In genomic region chr2:34368396-34368795, GRCm38 (mm10) we compare ENCODE assay signal across 7 mouse cellular contexts. TPM values are rescaled to one million over a fixed set of nuclear protein-coding genes. Genes with fewer than 3 reads are reported as not detected.
DNase-seq lines count a peak whose midpoint lies in the region; ATAC-seq and TF ChIP-seq lines count a peak whose summit lies in the region.

No protein-coding gene starts in this region.

- H3K4me2 ChIP-seq in lung, embryonic 16.5 days (ENCODE audit: low read depth, low read length) = peak overlapping the region; percentile 41
- peak overlapping the region; percentile 18; the same call in 1 of the 2 replicates for H3K4me2 ChIP-seq in heart, postnatal 0 days (ENCODE audit: low read depth, low read length)

- no peak for TF ChIP-seq CTCF in heart, postnatal 0 days (IDR thresholded peaks at IDR 0.05; ENCODE audit: low read depth)

- H3K4me3 ChIP-seq in lung, embryonic 16.5 days (ENCODE audit: low read length) = 0 out of 2 replicates have a peak overlapping the region, but pooled peaks have one; percentile 5
- H3K4me3 ChIP-seq in heart, postnatal 0 days (ENCODE audit: low read depth, low read length) = no peak overlapping the region

- 16% methylated on average over 6 of the region's 6 CpGs for WGBS in lung, embryonic 16.5 days
- 24% methylated on average over 6 of the region's 6 CpGs for WGBS in heart, postnatal 0 days

- no peak for TF ChIP-seq EP300 in heart, postnatal 0 days (IDR thresholded peaks at IDR 0.05; ENCODE audit: low read depth)

- peak overlapping the region; percentile 37; the same call in 1 of the 2 replicates for H3K9ac ChIP-seq in lung, embryonic 16.5 days (ENCODE audit: low read length)
- H3K9ac ChIP-seq in heart, postnatal 0 days (replicated peaks; ENCODE audit: low read depth, low read length) = no peak overlapping the region

- H3K9me3 ChIP-seq in lung, embryonic 16.5 days (ENCODE audit: control insufficient read depth, low read length) = no peaks in the 10 kb centered on the region
- H3K9me3 ChIP-seq in heart, postnatal 0 days (replicated peaks; ENCODE audit: control insufficient read depth, low read length) = no peaks in the 10 kb centered on the region

- no peaks in the 10 kb centered on the region for H3K27me3 ChIP-seq in lung, embryonic 16.5 days (ENCODE audit: control insufficient read depth, insufficient read depth, low read depth, low read length)
- H3K27me3 ChIP-seq in heart, postnatal 0 days (ENCODE audit: control insufficient read depth, insufficient read depth, low read length) = no peaks in the 10 kb centered on the region

- H3K36me3 ChIP-seq in lung, embryonic 16.5 days (ENCODE audit: control insufficient read depth, insufficient read depth, low read length) = no peaks in the 10 kb centered on the region
- no peaks in the 10 kb centered on the region for H3K36me3 ChIP-seq in heart, postnatal 0 days (replicated peaks; ENCODE audit: control insufficient read depth, insufficient read depth, low read length)

- H3K4me1 ChIP-seq in lung, embryonic 16.5 days (replicated peaks; ENCODE audit: control insufficient read depth, insufficient read depth, low read length) = peaks cover 16% of the 10 kb centered on the region
- H3K4me1 ChIP-seq in heart, postnatal 0 days (ENCODE audit: control insufficient read depth, insufficient read depth) = peaks cover 10% of the 10 kb centered on the region; the same call in 1 of the 2 replicates

- ATAC-seq in lung, embryonic 16.5 days (ENCODE audit: low read depth) = no peak
- no peak for ATAC-seq in heart, postnatal 0 days (ENCODE audit: insufficient read depth, low read depth)
- ATAC-seq in CD4-positive, CD25-positive, alpha-beta regulatory T cell, adult 4 months = no peak

- H3K27ac ChIP-seq in lung, embryonic 16.5 days (ENCODE audit: low read length) = peak overlapping the region; percentile 18; the same call in 1 of the 2 replicates
- H3K27ac ChIP-seq in heart, postnatal 0 days (ENCODE audit: low read depth) = no peak overlapping the region

- intact Hi-C loops in gastrocnemius, postnatal 36 days (cut with DNase I) = no loop called here

- DNase-seq in lung, postnatal 25 days (ENCODE audit: low spot score) = no peak
- DNase-seq in heart, postnatal 0 days (ENCODE audit: low spot score) = no peak
- DNase-seq in lung, postnatal 36 days = peak; percentile 25
- no peak for DNase-seq in thymus, adult 18-20 months
- DNase-seq in gastrocnemius, postnatal 36 days = no peak

RNA-seq across cellular contexts. Expression of gene Pbx3, which starts 4.5 kb away (rescaled TPM):
- polyA plus RNA-seq in lung, embryonic 16.5 days (2015; fragmentation: Nextera tagmentation; extraction: Ambion mirVana) = 24.2 and 25.1 TPM in 2 replicates
- 22.0 and 34.3 TPM in 2 replicates for total RNA-seq in heart, postnatal 0 days (2014; rRNA removed; ENCODE audit: low replicate concordance)
- 10.2 and 11.4 TPM in 2 replicates for polyA plus RNA-seq in heart, postnatal 0 days (2015; fragmentation: Nextera tagmentation; extraction: Ambion mirVana)
- 1 to 10 TPM; 2.7 to 3.2 TPM for total RNA-seq in gastrocnemius, postnatal 36 days (2021)
- 1 to 10 TPM in 1 of 2 experiments, under 1 TPM in 1; 0.43 to 1.5 TPM for polyA plus RNA-seq in CD4-positive, CD25-positive, alpha-beta regulatory T cell, adult 4 months (2017; shearing (Covaris generic))

RNA-seq across cellular contexts. Expression of gene Mapkap1, which starts 38.2 kb away (rescaled TPM):
- 70.6 and 74.6 TPM in 2 replicates for polyA plus RNA-seq in lung, embryonic 16.5 days (2015; fragmentation: Nextera tagmentation; extraction: Ambion mirVana)
- 87.6 and 91.7 TPM in 2 replicates for total RNA-seq in heart, postnatal 0 days (2014; rRNA removed; ENCODE audit: low replicate concordance)
- polyA plus RNA-seq in heart, postnatal 0 days (2015; fragmentation: Nextera tagmentation; extraction: Ambion mirVana) = 60.3 and 62.5 TPM in 2 replicates
- total RNA-seq in gastrocnemius, postnatal 36 days (2021) = 10 to 100 TPM; 59.6 to 62.0 TPM
- polyA plus RNA-seq in CD4-positive, CD25-positive, alpha-beta regulatory T cell, adult 4 months (2017; shearing (Covaris generic)) = 10 to 100 TPM; 24.0 to 26.0 TPM
